Mouse (Mus musculus) heart, embryonic 11.5 days (tissue): Measurements from ENCODE around the gene Mrps31. TPM values are rescaled to one million over a fixed set of nuclear protein-coding genes. Genes with fewer than 3 reads are reported as not detected.
A peak's percentile ranks its signal among the peaks of the same experiment; 100 is the strongest.

Source experiments
- ATAC-seq: fragments of 200-750 bp; cut with Nextera tagmentation; replicated peaks from 2 replicates; pipeline ENCODE4 v1.8.0; 2017; ENCODE audit warnings: moderate library complexity; ENCODE audit not compliant: insufficient number of reproducible peaks, low FRiP score, low TSS enrichment
- H3K27ac ChIP-seq: fragments of 300-500 bp; sonication (generic); 2 replicates; pipeline ENCODE4 v1.5.1; 2014; ENCODE audit warnings: mild to moderate bottlenecking, low read depth, low read length
- H3K27me3 ChIP-seq: fragments of 300-500 bp; sonication (generic); 2 replicates; pipeline ENCODE4 v1.6.1; 2014; ENCODE audit warnings: mild to moderate bottlenecking, low read length, mixed read lengths; ENCODE audit not compliant: control insufficient read depth, insufficient read depth
- H3K36me3 ChIP-seq: fragments of 300-500 bp; sonication (generic); 2 replicates; pipeline ENCODE4 v1.6.1; 2014; ENCODE audit warnings: mild to moderate bottlenecking, low read length, moderate library complexity, mixed read lengths; ENCODE audit not compliant: control insufficient read depth, insufficient read depth
- H3K4me1 ChIP-seq: fragments of 300-500 bp; sonication (generic); 2 replicates; pipeline ENCODE4 v1.6.1; 2014; ENCODE audit warnings: low read length; ENCODE audit not compliant: control insufficient read depth, insufficient read depth
- H3K4me2 ChIP-seq: fragments of 300-500 bp; sonication (generic); 2 replicates; pipeline ENCODE4 v1.6.1; 2014; ENCODE audit warnings: mild to moderate bottlenecking, moderate library complexity
- H3K4me3 ChIP-seq: fragments of 300-500 bp; sonication (generic); 2 replicates; pipeline ENCODE4 v1.5.1; 2014; ENCODE audit warnings: low read depth, low read length
- H3K9ac ChIP-seq: fragments of 300-500 bp; sonication (generic); 2 replicates; pipeline ENCODE4 v1.6.1; 2014; ENCODE audit warnings: mild to moderate bottlenecking, low read depth, low read length, moderate library complexity
- H3K9me3 ChIP-seq: fragments of 300-500 bp; sonication (generic); replicated peaks from 2 replicates; pipeline ENCODE4 v1.6.1; 2016; ENCODE audit warnings: low read length; ENCODE audit not compliant: control insufficient read depth
- whole genome bisulfite sequencing: fragments of 180-500 bp; shearing (Covaris S2); extraction: QIAGEN DNeasy Blood & Tissue Kit; methylation state at CpG from one replicate; pipeline ENCODE4 v1.1.7; 2014; ENCODE audit not compliant: insufficient replicate concordance; 5-methylcytosine and 5-hydroxymethylcytosine counted together
- polyA plus RNA-seq: library from polyadenylated mRNA; unstranded; fragments of >200 nt; fragmentation: Nextera tagmentation; extraction: Ambion mirVana; gene quantifications from 2 replicates; pipeline ENCODE4 v1.2.1, GENCODE M21; 2014

Mrps31 gene
- polyA plus RNA-seq, 1 experiment from 2014 or later = 46.9 TPM

- ATAC-seq = no peak
- no peaks in the 10 kb centered on the region for H3K4me1 ChIP-seq
- no peaks in the 10 kb centered on the region for H3K9me3 ChIP-seq
- no peak overlapping the region for H3K9ac ChIP-seq
- H3K27ac ChIP-seq = no peak overlapping the region
- no peak overlapping the region for H3K4me3 ChIP-seq
- H3K27me3 ChIP-seq = no peaks in the 10 kb centered on the region
- 58% methylated on average over 4 of the region's 4 CpGs for WGBS
- H3K36me3 ChIP-seq = peaks cover 5% of the 10 kb centered on the region
- no peak overlapping the region for H3K4me2 ChIP-seq
Observed at GRCm38 (mm10) chr8:22394471-22394870, 16.7 kb upstream of the Mrps31 start.

DNA sequence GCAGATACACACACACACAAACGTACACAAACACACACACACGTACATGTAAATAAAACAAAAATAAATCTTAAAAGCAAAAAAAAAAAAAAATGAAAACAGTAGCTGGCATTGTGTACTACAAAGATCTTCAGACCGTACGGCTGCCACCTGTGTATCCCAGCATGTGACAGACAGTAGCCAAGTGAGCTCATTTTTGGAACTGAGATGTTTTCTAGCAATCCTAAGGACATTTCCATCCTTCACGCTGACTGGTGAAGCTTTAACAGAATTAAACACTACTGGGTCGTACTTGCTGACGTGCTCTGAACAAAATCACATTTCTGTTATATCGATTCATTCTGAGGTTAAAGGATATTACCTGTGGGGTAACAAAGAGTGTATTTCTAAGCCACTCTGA lies 15.9 kb upstream of the Mrps31 start:
- H3K4me1 ChIP-seq = no peaks in the 10 kb centered on the region
- no peaks in the 10 kb centered on the region for H3K27me3 ChIP-seq
- no peak overlapping the region for H3K4me2 ChIP-seq
- no peaks in the 10 kb centered on the region for H3K9me3 ChIP-seq
- no peak overlapping the region for H3K9ac ChIP-seq
- no peak for ATAC-seq
- H3K36me3 ChIP-seq = no peaks in the 10 kb centered on the region
- no peak overlapping the region for H3K27ac ChIP-seq
- 93% methylated on average over 8 of the region's 8 CpGs for WGBS
- no peak overlapping the region for H3K4me3 ChIP-seq

- Histone ChIP-seq H3K36me3 (no peaks in the 10 kb centered on the region), H3K4me2 (peak overlapping the region; percentile 95), H3K4me3 (peak overlapping the region; percentile 89), H3K27me3 (no peaks in the 10 kb centered on the region), H3K27ac (peak overlapping the region; percentile 66; the same call in 1 of the 2 replicates), H3K9me3 (no peaks in the 10 kb centered on the region), H3K4me1 (no peaks in the 10 kb centered on the region), H3K9ac (peak overlapping the region; percentile 87)
- ATAC-seq = no peak
- WGBS = 1% methylated on average over 13 of the region's 13 CpGs
Observed at GRCm38 (mm10) chr8:22397811-22398141, 13.4 kb upstream of the Mrps31 start.

DNA sequence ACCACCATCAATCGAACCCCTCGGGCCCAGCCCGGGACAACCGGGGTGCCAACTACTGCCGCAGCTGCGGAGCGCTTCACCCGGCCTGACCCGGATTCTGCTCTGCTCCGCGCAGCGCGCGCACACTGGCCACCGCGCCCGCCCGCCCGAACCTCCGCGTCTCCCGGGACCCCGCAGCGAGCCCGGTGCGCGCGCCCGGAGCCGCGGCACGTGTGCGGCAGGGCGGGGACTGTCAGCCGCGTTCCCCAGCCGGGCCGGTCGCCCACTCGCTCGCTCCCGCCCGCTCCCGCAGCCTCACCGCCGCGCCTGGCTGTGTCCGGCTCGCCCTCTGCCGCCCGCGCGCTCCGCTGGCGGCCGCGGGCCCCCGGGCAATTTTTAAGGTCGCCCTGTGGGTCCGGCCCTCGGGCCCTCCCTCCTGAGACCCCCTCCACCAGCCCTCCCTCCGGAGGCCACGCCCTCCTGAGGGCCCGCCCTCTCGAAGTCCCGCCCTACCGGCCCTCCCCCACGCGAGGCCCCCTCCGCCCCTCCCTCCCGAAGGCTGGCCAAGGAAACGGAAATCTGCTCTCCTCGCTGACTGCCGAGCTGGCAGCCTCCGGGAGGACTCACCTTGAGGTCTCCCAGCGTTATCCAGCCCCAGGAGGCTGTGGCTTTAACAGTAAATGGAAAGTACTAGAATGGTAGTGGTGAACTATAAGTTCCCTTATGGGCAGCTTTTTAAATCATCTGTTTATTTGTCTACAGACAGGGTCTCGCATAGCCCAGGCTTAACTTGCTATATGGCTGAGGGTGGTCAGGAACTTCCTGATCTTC lies 12.8 kb upstream of the Mrps31 start, which contains the start of gene Slc25a15:
Gene Slc25a15, minus strand, starts transcription at position 456 of the 810 bp plus-strand sequence.
- H3K27ac ChIP-seq = peak within 1 kb of the TSS; percentile 82
- ATAC-seq = peak; percentile 92
- H3K36me3 ChIP-seq = no peaks in the 10 kb centered on the region
- no peaks in the 10 kb centered on the region for H3K9me3 ChIP-seq
- peak within 1 kb of the TSS; percentile 95 for H3K4me2 ChIP-seq
- H3K27me3 ChIP-seq = no peaks in the 10 kb centered on the region
- WGBS = under 1% methylated on average over 56 of the region's 77 CpGs
- peak within 1 kb of the TSS; percentile 87 for H3K9ac ChIP-seq
- peak within 1 kb of the TSS; percentile 89 for H3K4me3 ChIP-seq
- no peaks in the 10 kb centered on the region for H3K4me1 ChIP-seq

DNA sequence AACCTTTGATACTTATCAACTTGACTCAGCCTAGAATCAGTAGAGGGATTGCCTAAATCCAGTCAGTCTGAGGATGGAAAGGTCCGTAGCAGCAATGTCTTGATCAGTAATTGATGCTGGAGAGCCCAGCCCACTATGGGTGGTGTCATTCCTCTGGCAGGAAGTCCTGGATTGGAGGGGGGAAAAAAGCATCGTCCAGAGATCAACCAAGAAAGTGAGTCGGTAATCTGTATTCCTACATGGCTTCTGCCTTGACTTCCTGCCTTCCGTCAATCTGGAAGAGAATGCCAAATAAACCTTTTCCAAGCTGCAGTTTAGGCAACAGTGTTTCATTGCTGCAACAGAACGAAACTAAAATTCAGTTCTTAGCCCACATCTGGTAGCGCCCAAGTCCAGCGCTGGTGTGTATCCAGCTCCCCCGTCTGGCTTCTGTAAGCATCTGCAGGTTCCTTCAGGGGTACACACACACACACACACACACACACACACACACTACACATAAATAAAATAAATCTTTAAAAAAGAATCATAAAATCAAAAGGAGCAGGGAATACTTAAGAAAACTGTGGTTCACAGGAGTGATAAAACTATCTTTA lies 11.8 kb upstream of the Mrps31 start:
- Histone ChIP-seq H3K9me3 (no peaks in the 10 kb centered on the region), H3K9ac (peak overlapping the region; percentile 87; the same call in 1 of the 2 replicates), H3K27me3 (no peaks in the 10 kb centered on the region), H3K4me3 (peak overlapping the region; percentile 89), H3K4me2 (peak overlapping the region; percentile 95), H3K27ac (no peak overlapping the region), H3K4me1 (no peaks in the 10 kb centered on the region), H3K36me3 (no peaks in the 10 kb centered on the region)
- WGBS = 78% methylated on average over 8 of the region's 8 CpGs
- no peak for ATAC-seq

- Histone ChIP-seq H3K36me3 (no peaks in the 10 kb centered on the region), H3K27ac (no peak overlapping the region), H3K9ac (no peak overlapping the region), H3K27me3 (no peaks in the 10 kb centered on the region), H3K4me3 (no peak overlapping the region), H3K9me3 (no peaks in the 10 kb centered on the region), H3K4me2 (no peak overlapping the region), H3K4me1 (no peaks in the 10 kb centered on the region)
- 79% methylated on average over 4 of the region's 4 CpGs for WGBS
- no peak for ATAC-seq
Observed at GRCm38 (mm10) chr8:22400593-22400992, 10.6 kb upstream of the Mrps31 start.

DNA sequence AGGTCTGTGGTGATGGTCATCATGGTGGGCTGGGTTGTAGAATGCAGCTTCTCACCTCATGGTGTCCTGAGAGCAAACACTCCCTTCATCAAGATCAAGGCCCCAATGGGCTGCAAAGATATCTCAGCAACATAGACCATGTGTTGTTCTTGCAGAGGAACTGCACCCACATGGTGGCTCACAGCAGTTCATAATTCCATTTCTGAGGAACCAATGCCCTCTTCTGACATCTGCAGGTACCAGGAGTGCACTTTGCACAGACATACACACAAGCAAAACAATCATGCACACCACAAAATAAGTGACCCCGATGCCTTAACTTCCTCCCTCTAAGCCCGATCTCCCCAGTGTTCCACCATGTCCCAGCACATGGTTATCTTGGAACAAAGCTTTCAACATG lies 7.9 kb upstream of the Mrps31 start:
- Histone ChIP-seq H3K4me1 (no peaks in the 10 kb centered on the region), H3K4me3 (no peak overlapping the region), H3K27ac (no peak overlapping the region), H3K36me3 (no peaks in the 10 kb centered on the region), H3K9me3 (no peaks in the 10 kb centered on the region), H3K27me3 (no peaks in the 10 kb centered on the region), H3K9ac (no peak overlapping the region), H3K4me2 (no peak overlapping the region)
- WGBS = 82% methylated on average over 2 of the region's 2 CpGs
- no peak for ATAC-seq

DNA sequence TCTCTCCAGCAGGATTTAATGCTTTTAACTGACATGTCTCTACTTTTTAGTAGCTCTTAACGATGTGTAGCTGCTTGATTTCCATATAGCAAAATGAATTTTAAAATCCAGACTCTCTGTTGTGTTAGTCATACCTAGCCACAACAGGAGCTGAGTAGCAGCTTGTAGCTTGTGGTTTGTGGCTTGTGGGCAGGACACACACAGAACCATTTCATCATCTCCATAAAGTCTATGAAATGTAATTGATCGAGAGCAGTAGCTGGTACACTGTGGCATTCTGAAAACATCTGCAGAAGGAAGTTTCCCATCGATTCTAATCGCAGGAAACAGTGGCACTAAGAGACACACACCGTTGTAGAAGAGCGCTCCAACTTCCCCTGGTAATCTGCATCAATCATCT lies 5.4 kb upstream of the Mrps31 start:
- Histone ChIP-seq H3K9ac (no peak overlapping the region), H3K9me3 (no peaks in the 10 kb centered on the region), H3K4me1 (no peaks in the 10 kb centered on the region), H3K4me2 (no peak overlapping the region), H3K4me3 (no peak overlapping the region), H3K27me3 (no peaks in the 10 kb centered on the region), H3K36me3 (no peaks in the 10 kb centered on the region), H3K27ac (no peak overlapping the region)
- ATAC-seq = no peak
- 70% methylated on average over 6 of the region's 6 CpGs for WGBS
